ENCODE assay signal across 8 mouse cellular contexts in genomic region chr4:129913761-129914644, GRCm38 (mm10). TPM values are rescaled to one million over a fixed set of nuclear protein-coding genes. Genes with fewer than 3 reads are reported as not detected.
DNase-seq lines count a peak whose midpoint lies in the region; ATAC-seq lines count a peak whose summit lies in the region.

No protein-coding gene starts in this region.

- H3K4me2 ChIP-seq in intestine, embryonic 16.5 days (ENCODE audit: low read depth, low read length), result peak overlapping the region; percentile 34
- H3K4me2 ChIP-seq in lung, embryonic 16.5 days (ENCODE audit: low read depth, low read length), result peak overlapping the region; percentile 59
- peak overlapping the region; percentile 55 for H3K4me2 ChIP-seq in stomach, embryonic 15.5 days

- 6% methylated on average over 16 of the region's 16 CpGs for WGBS in intestine, embryonic 16.5 days
- WGBS in lung, embryonic 16.5 days, result 4% methylated on average over 16 of the region's 16 CpGs
- 8% methylated on average over 16 of the region's 16 CpGs for WGBS in stomach, embryonic 15.5 days

- H3K4me1 ChIP-seq in intestine, embryonic 16.5 days (ENCODE audit: control insufficient read depth, insufficient read depth, low read length), result peaks cover 17% of the 10 kb centered on the region
- peaks cover 30% of the 10 kb centered on the region for H3K4me1 ChIP-seq in lung, embryonic 16.5 days (replicated peaks; ENCODE audit: control insufficient read depth, insufficient read depth, low read length)
- peaks cover 21% of the 10 kb centered on the region; the same call in 1 of the 2 replicates for H3K4me1 ChIP-seq in stomach, embryonic 15.5 days

- H3K36me3 ChIP-seq in intestine, embryonic 16.5 days (ENCODE audit: control insufficient read depth, insufficient read depth, low read length), result no peaks in the 10 kb centered on the region
- no peaks in the 10 kb centered on the region for H3K36me3 ChIP-seq in lung, embryonic 16.5 days (ENCODE audit: control insufficient read depth, insufficient read depth, low read length)
- no peaks in the 10 kb centered on the region for H3K36me3 ChIP-seq in stomach, embryonic 15.5 days

- H3K9ac ChIP-seq in intestine, embryonic 16.5 days (ENCODE audit: low read depth, low read length), result peak overlapping the region; percentile 40; the same call in 1 of the 2 replicates
- H3K9ac ChIP-seq in lung, embryonic 16.5 days (ENCODE audit: low read length), result peak overlapping the region; percentile 55
- 0 out of 2 replicates have a peak overlapping the region, but pooled peaks have one; percentile 2 for H3K9ac ChIP-seq in stomach, embryonic 15.5 days

- H3K4me3 ChIP-seq in intestine, embryonic 16.5 days (ENCODE audit: low read length), result peak overlapping the region; percentile 18; the same call in 1 of the 2 replicates
- peak overlapping the region; percentile 28 for H3K4me3 ChIP-seq in lung, embryonic 16.5 days (ENCODE audit: low read length)
- peak overlapping the region; percentile 16 for H3K4me3 ChIP-seq in stomach, embryonic 15.5 days (replicated peaks)

- H3K9me3 ChIP-seq in intestine, embryonic 16.5 days (ENCODE audit: control insufficient read depth, low read length), result no peaks in the 10 kb centered on the region
- H3K9me3 ChIP-seq in lung, embryonic 16.5 days (ENCODE audit: control insufficient read depth, low read length), result no peaks in the 10 kb centered on the region
- H3K9me3 ChIP-seq in stomach, embryonic 15.5 days, result no peaks in the 10 kb centered on the region

- H3K27ac ChIP-seq in intestine, embryonic 16.5 days (ENCODE audit: low read length), result no peak overlapping the region
- H3K27ac ChIP-seq in lung, embryonic 16.5 days (ENCODE audit: low read length), result peak overlapping the region; percentile 83
- H3K27ac ChIP-seq in stomach, embryonic 15.5 days, result peak overlapping the region; percentile 64

- peak; percentile 53; the same call in 1 of the 2 replicates for ATAC-seq in intestine, embryonic 16.5 days
- ATAC-seq in lung, embryonic 16.5 days (ENCODE audit: low read depth), result peak; percentile 91
- ATAC-seq in stomach, embryonic 15.5 days (ENCODE audit: insufficient read depth, low FRiP score, low read depth), result peak; percentile 84

- peak; percentile 53 to 63 for DNase-seq in spleen, adult 18-20 months
- DNase-seq in spleen, adult 12 weeks (ENCODE audit: low spot score), result no peak
- DNase-seq in embryo, embryonic 11 days, result peak; percentile 29
- no peak for DNase-seq in cerebellum, adult 8-10 months
- no peak for DNase-seq in frontal cortex, adult 2 months (ENCODE audit: extremely low spot score in 1 of 2, low spot score in 1 of 2)

- H3K27me3 ChIP-seq in intestine, embryonic 16.5 days (replicated peaks; ENCODE audit: control insufficient read depth, insufficient read depth, low read length), result no peaks in the 10 kb centered on the region
- H3K27me3 ChIP-seq in lung, embryonic 16.5 days (ENCODE audit: control insufficient read depth, insufficient read depth, low read depth, low read length), result no peaks in the 10 kb centered on the region
- no peaks in the 10 kb centered on the region for H3K27me3 ChIP-seq in stomach, embryonic 15.5 days (replicated peaks)

RNA-seq across cellular contexts. Expression of gene Spocd1, which starts 15.0 kb away (rescaled TPM):
- 0.04 TPM in 1 of 2 replicates, not detected in the other for polyA plus RNA-seq in intestine, embryonic 16.5 days (2015; fragmentation: Nextera tagmentation; extraction: Ambion mirVana)
- not detected in 2 replicates for polyA plus RNA-seq in lung, embryonic 16.5 days (2015; fragmentation: Nextera tagmentation; extraction: Ambion mirVana)
- 0.04 TPM in 1 of 2 replicates, not detected in the other for polyA plus RNA-seq in stomach, embryonic 15.5 days (2015; fragmentation: Nextera tagmentation; extraction: Ambion mirVana)
- 0.40 TPM in 2 replicates for polyA plus RNA-seq in frontal cortex, adult 2 months (2012; rRNA removed)

Comparison
In these comparisons a context has a peak if more than half of its experiments do, and no peak if none do; other contexts are left out.
1. DNase-seq: peak in spleen, adult 18-20 months (2 of 2) and embryo, embryonic 11 days (single experiment); none in spleen, adult 12 weeks (single experiment), cerebellum, adult 8-10 months (single experiment) and frontal cortex, adult 2 months (0 of 2).
2. H3K9ac ChIP-seq: peak in every context shown above with its lines; median percentile 55 in lung, embryonic 16.5 days; 40 in intestine, embryonic 16.5 days; 2 in stomach, embryonic 15.5 days.
3. Peak in every context shown above with its lines, with median percentiles within 50 percentile points of each other: ATAC-seq, H3K4me2 ChIP-seq and H3K4me3 ChIP-seq.